Comparison of ENCODE assay signal across 24 mouse cellular contexts in genomic region chr13:20107953-20108498, GRCm38 (mm10). TPM values are rescaled to one million over a fixed set of nuclear protein-coding genes. Genes with fewer than 3 reads are reported as not detected.
DNase-seq lines count a peak whose midpoint lies in the region; ATAC-seq and TF ChIP-seq lines count a peak whose summit lies in the region.
"Had no signal": no experiment of that assay in that cellular context is flagged by ENCODE, and none has a peak within 500 bp of the region (broad histone marks: within the 10 kb centered on the region; RNA-seq: fewer than 3 reads in every experiment).

No protein-coding gene starts in this region.

- in situ Hi-C loops in CH12.LX (cut with MboI; ENCODE audit: low pct_ligation_motif_present, low pct_unique_long_range_greater_than_20kb, low sequenced_read_pairs): loop anchor here (5.0 to 25.0 kb wide), 2 partner anchors 74 to 1054 kb away; no protein-coding TSS in a partner anchor

- no peak overlapping the region for H3K9ac ChIP-seq in lung, postnatal 0 days (replicated peaks; ENCODE audit: low read depth)
- no peak overlapping the region for H3K9ac ChIP-seq in CH12.LX (ENCODE audit: insufficient read depth, low read depth)
- H3K9ac ChIP-seq: embryonic facial prominence, embryonic 15.5 days; heart, embryonic 15.5 days; hindbrain, embryonic 15.5 days had no signal

- no peaks in the 10 kb centered on the region for H3K27me3 ChIP-seq in lung, postnatal 0 days (replicated peaks; ENCODE audit: insufficient read depth, low read length)
- no peaks in the 10 kb centered on the region for H3K27me3 ChIP-seq in CH12.LX (replicated peaks)
- H3K27me3 ChIP-seq: embryonic facial prominence, embryonic 15.5 days; heart, embryonic 15.5 days; hindbrain, embryonic 15.5 days; Patski had no signal

- no peaks in the 10 kb centered on the region for H3K9me3 ChIP-seq in lung, postnatal 0 days (ENCODE audit: low read length)
- H3K9me3 ChIP-seq in CH12.LX (replicated peaks; ENCODE audit: low read length): no peaks in the 10 kb centered on the region
- H3K9me3 ChIP-seq: embryonic facial prominence, embryonic 15.5 days; forebrain, embryonic 10.5 days; heart, embryonic 15.5 days; hindbrain, embryonic 15.5 days had no signal

- no peaks in the 10 kb centered on the region for H3K36me3 ChIP-seq in lung, postnatal 0 days (ENCODE audit: insufficient read depth, low read length)
- peaks cover 0 to 16% of the 10 kb centered on the region in 2 experiments for H3K36me3 ChIP-seq in CH12.LX (replicated peaks in 1 of 2; ENCODE audit: control insufficient read depth in 1 of 2, insufficient read depth in 1 of 2, low read length in 1 of 2)
- H3K36me3 ChIP-seq: embryonic facial prominence, embryonic 15.5 days; forebrain, embryonic 10.5 days; heart, embryonic 15.5 days; hindbrain, embryonic 15.5 days had no signal

- no peak for TF ChIP-seq EP300 in lung, postnatal 0 days (IDR thresholded peaks at IDR 0.05)
- TF ChIP-seq EP300 in CH12.LX (IDR thresholded peaks at IDR 0.05; ENCODE audit: low read length): no peak

- 85% methylated on average over 5 of the region's 5 CpGs for WGBS in lung, postnatal 0 days

- dilution Hi-C loops in CH12.LX (cut with MboI; ENCODE audit: extremely low pct_ligation_motif_present, extremely low pct_unique_long_range_greater_than_20kb, low sequenced_read_pairs): no loop called here

- TF ChIP-seq POLR2A in CH12.LX (IDR thresholded peaks at IDR 0.05; ENCODE audit: low read depth, low read length): no peak

- H3K4me3 ChIP-seq in lung, postnatal 0 days (ENCODE audit: low read depth, low read length): no peak overlapping the region
- H3K4me3 ChIP-seq in CH12.LX (replicated peaks in 1 of 3; ENCODE audit: low read depth in 2 of 3, low read length in 2 of 3, poor library complexity in 1 of 3): no peak overlapping the region
- H3K4me3 ChIP-seq: embryonic facial prominence, embryonic 15.5 days; erythroblast, embryonic 14.5 days; forebrain, embryonic 10.5 days; heart, adult 2 months; heart, embryonic 15.5 days; hindbrain, embryonic 15.5 days had no signal

- TF ChIP-seq CTCF in lung, postnatal 0 days (IDR thresholded peaks at IDR 0.05): no peak
- no peak for TF ChIP-seq CTCF in CH12.LX (conservative IDR thresholded peaks at IDR 0.05 in 1 of 2, IDR thresholded peaks at IDR 0.05 in 1 of 2; ENCODE audit: low read depth in 2 of 2, low read length in 2 of 2)

- TF ChIP-seq RAD21 in CH12.LX (IDR thresholded peaks at IDR 0.05; ENCODE audit: low read depth, low read length): no peak

- no peak overlapping the region for H3K4me2 ChIP-seq in lung, postnatal 0 days (replicated peaks; ENCODE audit: low read depth, low read length)
- peak overlapping the region; percentile 11; the same call in 1 of the 2 replicates for H3K4me2 ChIP-seq in CH12.LX (ENCODE audit: insufficient read depth, low read depth, poor library complexity, severe bottlenecking)
- H3K4me2 ChIP-seq: embryonic facial prominence, embryonic 15.5 days; heart, embryonic 11.5 days; heart, embryonic 15.5 days; hindbrain, embryonic 15.5 days had no signal

- no peak overlapping the region for H3K27ac ChIP-seq in lung, postnatal 0 days (ENCODE audit: low read length)
- peak overlapping the region; percentile 4; the same call in 1 of the 2 replicates for H3K27ac ChIP-seq in CH12.LX (ENCODE audit: insufficient read depth, low read depth)
- H3K27ac ChIP-seq: embryonic facial prominence, embryonic 15.5 days; forebrain, embryonic 10.5 days; heart, adult 2 months; heart, embryonic 15.5 days; hindbrain, embryonic 15.5 days had no signal

- peaks cover 9% of the 10 kb centered on the region; the same call in 1 of the 2 replicates for H3K4me1 ChIP-seq in lung, postnatal 0 days (ENCODE audit: insufficient read depth, low read depth, low read length)
- peaks cover 20 to 84% of the 10 kb centered on the region in 2 experiments for H3K4me1 ChIP-seq in CH12.LX (ENCODE audit: control insufficient read depth in 1 of 2, insufficient read depth in 2 of 2)
- H3K4me1 ChIP-seq: hindbrain, embryonic 15.5 days had no signal

- 0 out of 2 replicates have a peak, but pooled peaks have one; percentile 26 for ATAC-seq in lung, postnatal 0 days
- peak; percentile 77 for ATAC-seq in granulocyte monocyte progenitor cell, adult 5-6 weeks (replicated peaks; ENCODE audit: poor library complexity, severe bottlenecking)
- peak; percentile 45 for ATAC-seq in monocyte, adult 5-6 weeks (replicated peaks; ENCODE audit: insufficient number of reproducible peaks, low FRiP score, low TSS enrichment, poor library complexity, severe bottlenecking)
- ATAC-seq: activated CD4-positive, CD25-positive, alpha-beta regulatory T cell, adult 4 months; forebrain, embryonic 14.5 days; Patski had no signal

- no peak for DNase-seq in lung, postnatal 0 days (ENCODE audit: low spot score)
- no peak for DNase-seq in lung, postnatal 25 days (ENCODE audit: low spot score)
- no peak for DNase-seq in CH12.LX (ENCODE audit: extremely low read depth)
- DNase-seq in layer of hippocampus, adult 8-10 months (ENCODE audit: low spot score in 2 of 2): no peak
- DNase-seq in thymus, postnatal 10 days (ENCODE audit: low spot score in 2 of 2): no peak
- DNase-seq: adrenal gland, postnatal 14 days; cerebellum, adult 2 months; cerebellum, postnatal 10 days; embryo, embryonic 11 days; gastrocnemius, postnatal 36 days; heart, postnatal 14 days had no signal

- H3K79me2 ChIP-seq in CH12.LX (replicated peaks; ENCODE audit: control insufficient read depth, extremely low read depth, insufficient read depth, poor library complexity, severe bottlenecking): peaks cover 6% of the 10 kb centered on the region; the same call in 1 of the 2 replicates

TF ChIP-seq in CH12.LX, 34 proteins besides CTCF, POLR2A, EP300 and RAD21:
- TF ChIP-seq SIN3A (IDR thresholded peaks at IDR 0.05; ENCODE audit: low read length): 0 out of 2 replicates have a peak, but pooled peaks have one; percentile 23
- no peak for TF ChIP-seq MAZ (IDR thresholded peaks at IDR 0.05; ENCODE audit: low read depth, low read length)
- TF ChIP-seq USF1 (IDR thresholded peaks at IDR 0.05; ENCODE audit: low read depth, low read length): no peak
- no peak for TF ChIP-seq JUN (IDR thresholded peaks at IDR 0.05; ENCODE audit: insufficient read depth, low read depth, low read length)
- TF ChIP-seq MAX (IDR thresholded peaks at IDR 0.05; ENCODE audit: low read length): no peak
- TF ChIP-seq CHD1 (IDR thresholded peaks at IDR 0.05; ENCODE audit: low read depth, low read length): no peak
- no peak for TF ChIP-seq MAFK (IDR thresholded peaks at IDR 0.05; ENCODE audit: insufficient replicate concordance, low read length)
- TF ChIP-seq ETS1 (conservative IDR thresholded peaks at IDR 0.05; ENCODE audit: low read depth, low read length): peak; percentile 16; the same call in 1 of the 2 replicates
- TF ChIP-seq SMC3 (IDR thresholded peaks at IDR 0.05; ENCODE audit: low read depth, low read length): no peak
- TF ChIP-seq KAT2A (IDR thresholded peaks at IDR 0.05; ENCODE audit: insufficient replicate concordance, low read length): no peak
- TF ChIP-seq ZMIZ1 (IDR thresholded peaks at IDR 0.05; ENCODE audit: low read depth, low read length): no peak
- no peak for TF ChIP-seq USF2 (conservative IDR thresholded peaks at IDR 0.05; ENCODE audit: low read depth, low read length)
- TF ChIP-seq IRF4 (IDR thresholded peaks at IDR 0.05; ENCODE audit: low read depth, low read length): no peak
- no peak for TF ChIP-seq ELF1 (IDR thresholded peaks at IDR 0.05; ENCODE audit: low read depth, low read length)

RNA-seq across cellular contexts. Expression of gene Elmo1, which starts 17.6 kb away (rescaled TPM):
- polyA plus RNA-seq in lung, postnatal 0 days (2015; fragmentation: Nextera tagmentation; extraction: Ambion mirVana): 20.8 and 21.9 TPM in 2 replicates
- total RNA-seq in CH12.LX (2012; rRNA removed) (32.2 and 35.8 TPM in 2 replicates), CH12.LX (2014; rRNA removed) (22.2 and 23.1 TPM in 2 replicates)
- polyA plus RNA-seq in CH12.LX (2012; ENCODE audit: insufficient read length, low read depth): 42.8 and 50.2 TPM in 2 replicates
- 98.4 and 131 TPM in 2 replicates for total RNA-seq in granulocyte monocyte progenitor cell, adult 5-6 weeks (2014; fragmentation: Nextera tagmentation)
- 62.1 and 64.0 TPM in 2 replicates for total RNA-seq in granulocyte monocyte progenitor cell, adult 5-6 weeks (2017)
- total RNA-seq in monocyte, adult 5-6 weeks (2017): 61.8 to 124 TPM (median 71.9 TPM) in 3 replicates
- 10 to 100 TPM; 33.4 to 40.0 (median 36.3) TPM for total RNA-seq in layer of hippocampus, adult 8-10 months (2022)
- polyA plus RNA-seq: C2C12 had no signal

Comparison
In these comparisons a context has a peak if more than half of its experiments do, and no peak if none do; other contexts are left out.
1. ATAC-seq: peak in every context shown above with its lines; median percentile 77 in granulocyte monocyte progenitor cell, adult 5-6 weeks; 45 in monocyte, adult 5-6 weeks; 26 in lung, postnatal 0 days.